Mouse (Mus musculus) limb, embryonic 14.5 days (tissue): ENCODE data around the gene Rab40c. TPM values are rescaled to one million over a fixed set of nuclear protein-coding genes. Genes with fewer than 3 reads are reported as not detected.

ENCODE experiments used
- ATAC-seq: fragments of 200-750 bp; cut with Nextera tagmentation; 2 replicates; pipeline ENCODE4 v1.8.0; 2017; ENCODE audit warnings: low read depth, moderate number of reproducible peaks, moderate TSS enrichment; ENCODE audit not compliant: low FRiP score
- DNase-seq: peaks from one replicate; pipeline ENCODE4 v3.0.0-alpha.2; 2015; ENCODE audit warnings: low spot score
- H3K27ac ChIP-seq: fragments of 300-500 bp; sonication (generic); replicated peaks from 2 replicates; pipeline ENCODE4 v1.5.1; 2014; ENCODE audit warnings: low read depth, mild to moderate bottlenecking, low read length, moderate library complexity, mixed read lengths
- H3K27me3 ChIP-seq: fragments of 300-500 bp; sonication (generic); 2 replicates; pipeline ENCODE4 v1.6.1; 2014; ENCODE audit warnings: low read length, mixed read lengths; ENCODE audit not compliant: control insufficient read depth, insufficient read depth
- H3K36me3 ChIP-seq: fragments of 300-500 bp; sonication (generic); 2 replicates; pipeline ENCODE4 v1.6.1; 2014; ENCODE audit warnings: mild to moderate bottlenecking, low read length, moderate library complexity, mixed read lengths; ENCODE audit not compliant: control insufficient read depth, insufficient read depth
- H3K4me1 ChIP-seq: fragments of 300-500 bp; sonication (generic); 2 replicates; pipeline ENCODE4 v1.6.1; 2014; ENCODE audit warnings: antibody characterized with exemption, low read length, mixed read lengths; ENCODE audit not compliant: control insufficient read depth, insufficient read depth
- H3K4me2 ChIP-seq: fragments of 300-500 bp; sonication (generic); replicated peaks from 2 replicates; pipeline ENCODE4 v1.6.1; 2014; ENCODE audit warnings: low read depth, mild to moderate bottlenecking, low read length, moderate library complexity; ENCODE audit not compliant: severe bottlenecking
- H3K4me3 ChIP-seq: fragments of 300-500 bp; sonication (generic); replicated peaks from 2 replicates; pipeline ENCODE4 v1.5.1; 2014; ENCODE audit warnings: low read length
- H3K9ac ChIP-seq: fragments of 300-500 bp; sonication (generic); 2 replicates; pipeline ENCODE4 v1.6.1; 2014; ENCODE audit warnings: mild to moderate bottlenecking, low read depth, low read length, moderate library complexity; ENCODE audit not compliant: severe bottlenecking
- H3K9me3 ChIP-seq: fragments of 300-500 bp; sonication (generic); 2 replicates; pipeline ENCODE4 v1.6.1; 2016; ENCODE audit warnings: low read length; ENCODE audit not compliant: control insufficient read depth
- POLR2A ChIP-seq: fragments of 200-500 bp; IDR thresholded peaks from 2 replicates; pipeline ENCODE4 v1.8.0; 2012; ENCODE audit warnings: inconsistent platforms, mild to moderate bottlenecking, moderate library complexity, borderline replicate concordance; ENCODE audit not compliant: insufficient read depth, insufficient read length; ENCODE audit errors: extremely low read depth
- WGBS: fragments of 180-500 bp; shearing (Covaris S2); extraction: QIAGEN DNeasy Blood & Tissue Kit; methylation state at CpG from one replicate; pipeline ENCODE4 v1.1.7; 2014; 5-methylcytosine and 5-hydroxymethylcytosine counted together
- polyA plus RNA-seq, 2 experiments: library from polyadenylated mRNA; depleted of rRNA in 1 of 2; stranded (reverse) in 1 of 2; unstranded in 1 of 2; fragments of >200 nt; fragmentation: Nextera tagmentation in 1 of 2; extraction: Ambion mirVana in 1 of 2; gene quantifications; 2 replicates each; pipeline versions ENCODE4 v1.2.1 to v1.2.3; 2012 to 2014

The Rab40c gene
- polyA plus RNA-seq, 2 experiments: 20.8 to 53.3 TPM

- Histone ChIP-seq H3K36me3 (peaks cover 51% of the 10 kb centered on the region), H3K4me1 (peaks cover 35% of the 10 kb centered on the region), H3K4me3 (peak within 1 kb of the TSS; percentile 34), H3K27ac (no peak within 1 kb of the TSS; the same call in 1 of the 2 replicates), H3K9me3 (no peaks in the 10 kb centered on the region), H3K4me2 (peak within 1 kb of the TSS; percentile 75), H3K27me3 (no peaks in the 10 kb centered on the region), H3K9ac (peak within 1 kb of the TSS; percentile 53)
- no peak for TF ChIP-seq POLR2A
- peak; percentile 6 for ATAC-seq
- no peak for DNase-seq
- WGBS: 0% methylated on average over 6 of the region's 29 CpGs
Measured at GRCm38 (mm10) chr17:25837076-25837410, 82.5 kb downstream of the Rab40c start, which contains the start of gene Rhbdl1. Gene Rhbdl1, minus strand, starts transcription at chr17:25837295.

GRCm38 (mm10) chr17:25836397-25837075 is 83.0 kb downstream of the Rab40c start:
- H3K9me3 ChIP-seq: no peaks in the 10 kb centered on the region
- no peaks in the 10 kb centered on the region for H3K27me3 ChIP-seq
- no peak overlapping the region for H3K27ac ChIP-seq
- H3K4me1 ChIP-seq: peaks cover 40% of the 10 kb centered on the region
- 37% methylated on average over 14 of the region's 23 CpGs for WGBS
- peak overlapping the region; percentile 34 for H3K4me3 ChIP-seq
- DNase-seq (no peak), ATAC-seq (no peak)
- peaks cover 49% of the 10 kb centered on the region for H3K36me3 ChIP-seq
- H3K4me2 ChIP-seq: peak overlapping the region; percentile 75
- H3K9ac ChIP-seq: peak overlapping the region; percentile 53
- TF ChIP-seq POLR2A: no peak

GRCm38 (mm10) chr17:25835816-25836215 is 83.7 kb downstream of the Rab40c start:
- no peak overlapping the region for H3K27ac ChIP-seq
- H3K36me3 ChIP-seq: peaks cover 49% of the 10 kb centered on the region
- H3K4me1 ChIP-seq: peaks cover 47% of the 10 kb centered on the region
- no peak overlapping the region for H3K4me2 ChIP-seq
- no peaks in the 10 kb centered on the region for H3K27me3 ChIP-seq
- no peak overlapping the region for H3K4me3 ChIP-seq
- TF ChIP-seq POLR2A: no peak
- 88% methylated on average over 16 of the region's 16 CpGs for WGBS
- ATAC-seq: no peak
- DNase-seq: no peak
- no peak overlapping the region for H3K9ac ChIP-seq
- no peaks in the 10 kb centered on the region for H3K9me3 ChIP-seq

GRCm38 (mm10) chr17:25835301-25835700 is 84.2 kb downstream of the Rab40c start:
- H3K27me3 ChIP-seq: no peaks in the 10 kb centered on the region
- H3K4me2 ChIP-seq: no peak overlapping the region
- ATAC-seq: no peak
- WGBS: 87% methylated on average over 7 of the region's 7 CpGs
- TF ChIP-seq POLR2A: no peak
- no peak overlapping the region for H3K4me3 ChIP-seq
- no peak overlapping the region for H3K27ac ChIP-seq
- no peaks in the 10 kb centered on the region for H3K9me3 ChIP-seq
- H3K9ac ChIP-seq: no peak overlapping the region
- H3K36me3 ChIP-seq: peaks cover 49% of the 10 kb centered on the region
- H3K4me1 ChIP-seq: peaks cover 47% of the 10 kb centered on the region
- DNase-seq: no peak

GRCm38 (mm10) chr17:25834595-25835222 is 84.8 kb downstream of the Rab40c start:
- no peak for TF ChIP-seq POLR2A
- 83% methylated on average over 12 of the region's 12 CpGs for WGBS
- Histone ChIP-seq H3K9ac (peak overlapping the region; percentile 77; the same call in 1 of the 2 replicates), H3K9me3 (no peaks in the 10 kb centered on the region), H3K4me1 (peaks cover 51% of the 10 kb centered on the region), H3K27ac (no peak overlapping the region), H3K27me3 (no peaks in the 10 kb centered on the region), H3K36me3 (peaks cover 49% of the 10 kb centered on the region), H3K4me3 (peak overlapping the region; percentile 85), H3K4me2 (peak overlapping the region; percentile 91)
- ATAC-seq (no peak), DNase-seq (no peak)
